Mouse (Mus musculus): ENCODE data around the gene Clmp.

DNA sequence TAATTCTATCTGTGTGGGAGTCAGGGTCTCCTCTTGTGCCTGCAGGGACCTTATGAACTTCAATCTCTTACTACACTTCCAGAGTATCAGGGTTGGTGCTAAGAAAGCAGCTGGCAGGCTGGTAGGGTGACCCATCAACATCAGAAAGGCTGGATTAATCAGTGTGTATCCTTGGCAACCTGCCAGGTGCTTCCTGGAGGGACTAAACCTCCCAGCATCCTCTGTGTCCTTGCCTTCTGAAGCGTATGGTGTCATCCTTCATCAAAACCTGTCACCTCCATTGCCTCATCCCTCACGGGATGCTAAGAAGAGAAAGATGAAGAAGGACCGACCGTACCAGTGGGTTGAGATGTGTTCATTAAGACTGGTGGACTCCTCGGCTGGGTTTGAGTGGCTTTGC lies 8.0 kb downstream of the Clmp start:
- TF ChIP-seq CTCF (IDR thresholded peaks at IDR 0.05; ENCODE audit: low read depth, low read length) = no peak
- TF ChIP-seq POLR2A (IDR thresholded peaks at IDR 0.05; ENCODE audit: borderline replicate concordance, low read depth, low read length) = no peak

Measured in bone marrow macrophage, adult 2 months (primary cell).